Mouse (Mus musculus) pancreas, adult 10 weeks (tissue): Measurements from ENCODE around the gene Tsnaxip1. TPM values are rescaled to one million over a fixed set of nuclear protein-coding genes. Genes with fewer than 3 reads are reported as not detected.

Experiments
- polyA plus RNA-seq: library from polyadenylated mRNA; stranded (reverse); fragments of 350-450 nt; fragmentation: Illumina TruSeq; extraction: RNeasy Lipid Tissue Mini Kit (QIAGEN cat#74804); gene quantifications from one replicate; pipeline ENCODE4 v1.2.3, GENCODE M21; 2015; ENCODE audit warnings: low read depth, low replicate concordance; ENCODE audit not compliant: insufficient read depth

Tsnaxip1 gene
- polyA plus RNA-seq: not detected

GRCm38 (mm10) chr8:105826861-105827848 lies at the start of gene Tsnaxip1, which contains the start of gene Ranbp10:
Gene Tsnaxip1, plus strand, starts transcription at chr8:105827731.
Gene Ranbp10, minus strand, starts transcription at chr8:105827350.

GRCm38 (mm10) chr8:105853178-105853577 lies 25.6 kb downstream of the Tsnaxip1 start, which contains the start of gene Cenpt:
Gene Cenpt, minus strand, starts transcription at chr8:105853278.

GRCm38 (mm10) chr8:105854715-105855216 lies 27.2 kb downstream of the Tsnaxip1 start, which contains the start of gene Thap11:
Gene Thap11, plus strand, starts transcription at chr8:105855132.

GRCm38 (mm10) chr8:105860143-105860981 lies 32.8 kb downstream of the Tsnaxip1 start, which contains the start of gene Nutf2:
Gene Nutf2, plus strand, starts transcription at chr8:105860580.

GRCm38 (mm10) chr8:105880754-105881520 lies 53.4 kb downstream of the Tsnaxip1 start, which contains the start of gene Edc4:
Gene Edc4, plus strand, starts transcription at chr8:105880881.

GRCm38 (mm10) chr8:105893339-105893738 lies 65.8 kb downstream of the Tsnaxip1 start, which contains the start of gene Nrn1l:
Gene Nrn1l, plus strand, starts transcription at chr8:105893567.

Other genes with a start within 250 kb of the Tsnaxip1 start
- 13.9 TPM for gene Ripor1, start 222.5 kb upstream of the Tsnaxip1 start, polyA plus RNA-seq
- gene Ctcf, start 191.2 kb upstream of the Tsnaxip1 start, polyA plus RNA-seq: 10.2 TPM
- gene Agrp, start 190.3 kb upstream of the Tsnaxip1 start, polyA plus RNA-seq: not detected
- gene Carmil2, start 141.5 kb upstream of the Tsnaxip1 start, polyA plus RNA-seq: 0.61 TPM
- gene Acd, start 126.6 kb upstream of the Tsnaxip1 start, polyA plus RNA-seq: 8.9 TPM
- 1.4 TPM for gene Pard6a, start 126.6 kb upstream of the Tsnaxip1 start, polyA plus RNA-seq
- gene 4933405L10Rik, start 120.1 kb upstream of the Tsnaxip1 start, polyA plus RNA-seq: not detected
- 1.6 TPM for gene Enkd1, start 119.5 kb upstream of the Tsnaxip1 start, polyA plus RNA-seq
- gene Gfod2, start 69.1 kb upstream of the Tsnaxip1 start, polyA plus RNA-seq: 3.7 TPM
- 5.2 TPM for gene Ranbp10, start 381 bp upstream of the Tsnaxip1 start, polyA plus RNA-seq
- 3.4 TPM for gene Cenpt, start 25.5 kb downstream of the Tsnaxip1 start, polyA plus RNA-seq
- 7.8 TPM for gene Thap11, start 27.4 kb downstream of the Tsnaxip1 start, polyA plus RNA-seq
- 16.2 TPM for gene Nutf2, start 32.8 kb downstream of the Tsnaxip1 start, polyA plus RNA-seq
- gene Edc4, start 53.1 kb downstream of the Tsnaxip1 start, polyA plus RNA-seq: 16.1 TPM
- gene Nrn1l, start 65.8 kb downstream of the Tsnaxip1 start, polyA plus RNA-seq: not detected
- gene Pskh1, start 72.7 kb downstream of the Tsnaxip1 start, polyA plus RNA-seq: 3.8 TPM
- gene Ctrl, start 106.1 kb downstream of the Tsnaxip1 start, polyA plus RNA-seq: 23,700 TPM
- gene Psmb10, start 110.7 kb downstream of the Tsnaxip1 start, polyA plus RNA-seq: 298 TPM
- gene Lcat, start 115.7 kb downstream of the Tsnaxip1 start, polyA plus RNA-seq: 6.6 TPM
- gene Slc12a4, start 138.4 kb downstream of the Tsnaxip1 start, polyA plus RNA-seq: 8.7 TPM
- gene Dpep3, start 151.7 kb downstream of the Tsnaxip1 start, polyA plus RNA-seq: not detected
- gene Dus2, start 163.6 kb downstream of the Tsnaxip1 start, polyA plus RNA-seq: 3.0 TPM
- not detected for gene Dpep2nb, start 178.2 kb downstream of the Tsnaxip1 start, polyA plus RNA-seq
- 1.9 TPM for gene Ddx28, start 184.2 kb downstream of the Tsnaxip1 start, polyA plus RNA-seq
- gene Nfatc3, start 231.1 kb downstream of the Tsnaxip1 start, polyA plus RNA-seq: 4.1 TPM